Comparison of ENCODE assay signal across 19 mouse cellular contexts in the genomic region with DNA sequence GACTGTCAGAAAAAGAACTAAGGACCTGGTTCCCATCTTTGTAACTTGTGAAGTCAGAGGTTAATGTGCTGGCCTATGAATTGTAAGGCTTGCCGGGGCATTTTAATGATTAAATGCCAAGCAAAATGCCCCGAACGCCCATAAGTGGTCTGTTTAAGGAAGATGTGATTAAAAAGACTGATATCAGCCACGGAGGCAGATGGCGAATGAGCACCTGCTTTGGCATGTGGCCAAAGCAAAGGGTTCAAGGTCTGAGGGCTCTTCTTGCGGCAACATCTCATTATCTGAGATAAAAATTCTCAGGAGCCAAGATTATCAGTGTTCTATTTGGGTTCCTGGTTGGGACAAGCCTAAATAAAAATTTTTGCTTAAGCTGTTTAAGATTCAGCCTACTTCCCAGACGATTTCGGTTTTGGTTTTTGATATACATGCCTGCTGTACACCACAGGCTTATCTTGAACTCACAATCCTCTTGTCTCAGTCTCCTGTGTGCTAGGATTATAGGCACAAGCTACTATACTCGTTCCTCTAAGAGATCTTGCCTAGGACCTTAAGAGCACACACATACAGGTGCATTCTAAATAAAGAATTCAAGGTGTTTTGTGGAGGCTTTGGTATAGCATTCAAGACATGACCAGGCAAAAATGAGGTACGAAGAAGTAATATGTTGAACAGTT.
"Had no signal": no experiment of that assay in that cellular context is flagged by ENCODE, and none has a peak within 500 bp of the region (broad histone marks: within the 10 kb centered on the region; RNA-seq: fewer than 3 reads in every experiment).

No protein-coding gene starts in this region.

- H3K27me3 ChIP-seq: liver, embryonic 15.5 days; midbrain, embryonic 13.5 days; midbrain, embryonic 15.5 days; neural tube, embryonic 13.5 days; neural tube, embryonic 15.5 days had no signal

- H3K36me3 ChIP-seq: liver, embryonic 15.5 days; midbrain, embryonic 10.5 days; midbrain, embryonic 13.5 days; midbrain, embryonic 15.5 days; neural tube, embryonic 13.5 days; neural tube, embryonic 15.5 days had no signal

- H3K4me1 ChIP-seq: liver, embryonic 15.5 days; midbrain, embryonic 10.5 days; midbrain, embryonic 13.5 days; midbrain, embryonic 15.5 days; neural tube, embryonic 13.5 days; neural tube, embryonic 15.5 days had no signal

- ATAC-seq: liver, postnatal 0 days; midbrain, embryonic 13.5 days; midbrain, embryonic 15.5 days had no signal

- DNase-seq: liver, postnatal 0 days; lung, embryonic 14.5 days; lung, postnatal 10 days; lung, postnatal 4 days; retina, postnatal 1 day; right cerebral cortex, adult 18-20 months; right cerebral cortex, postnatal 25 days; right cerebral cortex, postnatal 4 days; spleen, adult 18-20 months; thymus, adult 18-20 months; thymus, postnatal 14 days; thymus, postnatal 36 days had no signal

- H3K4me2 ChIP-seq: liver, embryonic 15.5 days; lung, embryonic 14.5 days; midbrain, embryonic 13.5 days; midbrain, embryonic 15.5 days; neural tube, embryonic 13.5 days; neural tube, embryonic 15.5 days had no signal

- H3K27ac ChIP-seq: liver, embryonic 15.5 days; midbrain, embryonic 10.5 days; midbrain, embryonic 13.5 days; midbrain, embryonic 15.5 days; neural tube, embryonic 13.5 days; neural tube, embryonic 15.5 days had no signal

- H3K9ac ChIP-seq: liver, embryonic 15.5 days; liver, postnatal 0 days; lung, embryonic 14.5 days; midbrain, embryonic 13.5 days; midbrain, embryonic 15.5 days; neural tube, embryonic 13.5 days; neural tube, embryonic 15.5 days had no signal

- H3K4me3 ChIP-seq: liver, embryonic 15.5 days; midbrain, embryonic 10.5 days; midbrain, embryonic 13.5 days; midbrain, embryonic 15.5 days; myocyte; neural tube, embryonic 13.5 days; neural tube, embryonic 15.5 days had no signal

- H3K9me3 ChIP-seq: liver, embryonic 15.5 days; midbrain, embryonic 10.5 days; midbrain, embryonic 13.5 days; midbrain, embryonic 15.5 days; neural tube, embryonic 13.5 days; neural tube, embryonic 15.5 days had no signal
